Mouse (Mus musculus): ENCODE data around the gene Prss12.

The Prss12 gene

DNA sequence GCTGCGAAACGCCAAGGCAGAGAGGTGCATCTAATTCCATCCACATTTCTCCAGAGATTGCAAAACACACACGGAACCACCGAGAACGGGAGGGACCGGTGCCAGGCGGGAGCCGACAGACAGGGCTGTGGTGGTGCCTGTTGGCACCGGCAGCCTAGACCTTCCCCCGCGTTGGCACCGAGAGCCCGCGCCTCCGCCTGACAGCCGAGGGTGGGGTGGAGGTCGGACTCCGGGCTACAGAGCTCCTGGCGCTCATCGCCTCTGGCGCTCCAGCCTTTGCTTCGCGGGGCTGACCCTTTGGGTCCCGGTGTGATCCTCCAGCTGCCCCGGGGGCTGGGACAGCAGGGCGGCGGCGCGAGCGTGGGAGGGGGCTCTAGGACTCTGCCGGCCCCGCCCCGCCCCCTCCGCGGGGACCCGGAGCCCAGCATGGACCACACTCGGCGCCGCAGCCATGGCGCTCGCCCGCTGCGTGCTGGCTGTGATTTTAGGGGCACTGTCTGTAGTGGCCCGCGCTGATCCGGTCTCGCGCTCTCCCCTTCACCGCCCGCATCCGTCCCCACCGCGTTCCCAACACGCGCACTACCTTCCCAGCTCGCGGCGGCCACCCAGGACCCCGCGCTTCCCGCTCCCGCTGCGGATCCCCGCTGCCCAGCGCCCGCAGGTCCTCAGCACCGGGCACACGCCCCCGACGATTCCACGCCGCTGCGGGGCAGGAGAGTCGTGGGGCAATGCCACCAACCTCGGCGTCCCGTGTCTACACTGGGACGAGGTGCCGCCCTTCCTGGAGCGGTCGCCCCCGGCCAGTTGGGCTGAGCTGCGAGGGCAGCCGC is at the start of gene Prss12:
TSS of gene Prss12 (plus strand) at position 206 of the 830 bp plus-strand sequence.
- peak; percentile 75 to 84 for DNase-seq

DNA sequence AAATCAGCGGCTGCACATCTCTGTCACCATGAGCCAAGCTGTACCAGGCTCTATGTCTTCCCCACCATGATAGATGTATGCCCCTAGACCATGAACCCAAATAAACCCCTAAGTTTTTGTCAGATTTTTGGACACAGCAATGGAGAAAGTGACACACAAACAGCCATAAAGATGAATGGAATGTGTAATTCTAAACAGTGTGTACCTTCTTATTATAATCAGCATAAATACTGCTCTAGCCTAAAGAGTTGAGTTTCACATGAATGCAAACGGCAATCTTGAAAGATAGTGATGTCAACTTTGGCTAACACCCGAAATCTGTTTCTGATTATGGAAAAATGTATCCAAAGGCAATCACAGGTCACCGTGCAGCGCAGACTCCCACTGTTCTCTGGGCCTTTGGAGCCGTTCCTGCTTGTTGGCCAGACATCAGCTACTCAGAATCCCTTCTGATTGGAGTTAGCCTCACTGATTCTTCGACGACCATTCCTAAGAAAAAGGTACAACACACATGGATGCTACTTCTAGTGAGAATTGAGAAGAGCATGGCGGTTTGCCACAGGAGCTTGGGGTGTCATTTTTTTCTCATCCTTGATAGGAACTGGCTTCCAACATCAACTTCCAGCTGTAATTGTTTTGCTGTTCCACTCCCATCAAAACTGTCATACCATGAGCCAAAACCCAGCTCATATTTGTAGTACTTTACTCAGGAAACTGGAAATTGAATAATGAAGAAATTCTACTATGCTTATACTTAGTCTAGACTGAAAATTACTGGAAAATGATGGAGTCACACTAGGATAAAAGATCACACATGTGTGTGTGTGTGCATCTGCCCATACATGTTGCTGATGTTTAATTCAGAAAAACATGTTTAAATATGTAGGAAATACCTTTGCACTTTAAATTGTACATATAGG is 48.9 kb upstream of the Prss12 start:
- DNase-seq: no peak

DNA sequence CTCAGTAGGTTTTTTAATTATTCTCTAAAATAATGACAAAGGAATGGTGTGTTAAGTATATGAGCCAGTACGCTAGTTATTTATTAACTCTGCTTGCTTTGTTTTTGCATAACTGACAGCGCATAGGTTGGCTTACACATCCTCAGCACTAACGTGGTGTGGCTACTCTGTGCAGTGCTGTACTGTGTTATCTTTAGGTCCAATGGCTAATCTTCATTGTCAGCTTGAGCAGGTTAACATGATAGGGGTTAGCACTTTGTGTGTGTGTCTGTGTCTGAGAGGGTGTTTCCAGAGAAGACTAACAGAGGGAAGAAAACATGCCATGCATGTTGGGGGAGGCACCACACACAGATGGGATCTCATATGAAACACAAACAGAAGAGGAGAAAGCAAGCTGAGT is 41.8 kb upstream of the Prss12 start:
- DNase-seq: no peak

- no peak for DNase-seq
These were observed 34.7 kb upstream of the Prss12 start for GRCm38 (mm10) chr3:123411821-123412578.

DNA sequence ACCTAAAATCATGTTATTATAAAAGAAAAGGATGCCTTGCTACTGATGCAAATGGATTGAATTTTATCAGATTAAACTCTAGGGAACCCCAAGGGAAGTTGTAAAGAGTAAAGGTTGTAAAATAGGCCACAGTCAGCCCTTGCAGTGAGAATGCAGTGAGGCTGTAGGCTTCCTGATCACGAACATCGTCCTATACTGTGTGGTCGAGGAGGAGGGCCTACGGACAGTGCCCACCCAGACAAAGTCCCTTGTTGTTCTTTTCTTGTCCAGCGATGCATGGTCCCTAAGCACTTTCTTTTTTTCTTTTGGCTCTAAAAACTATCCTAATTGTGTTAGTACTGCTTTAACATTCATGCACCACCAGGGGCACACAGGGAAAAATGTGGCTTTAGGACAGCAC is 33.5 kb upstream of the Prss12 start:
- no peak for DNase-seq

DNA sequence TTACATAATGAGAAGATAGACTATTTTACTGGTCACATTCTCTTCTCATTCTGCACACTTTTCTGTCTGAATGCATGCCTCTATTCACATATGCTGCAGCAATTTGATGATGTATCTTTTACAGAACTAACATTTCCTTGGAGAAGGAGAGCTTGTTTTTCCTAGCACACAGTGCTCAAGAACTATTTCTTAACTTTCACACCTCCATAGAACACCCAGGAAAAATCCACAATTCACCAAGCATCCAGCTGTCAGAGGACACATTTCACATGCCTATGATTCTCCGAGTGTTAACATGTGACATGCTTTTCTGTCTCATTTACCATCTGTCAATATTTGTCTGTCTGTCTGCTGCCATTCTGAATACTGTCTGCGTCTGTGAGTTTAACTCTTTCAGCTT is 21.1 kb upstream of the Prss12 start:
- DNase-seq: no peak

DNA sequence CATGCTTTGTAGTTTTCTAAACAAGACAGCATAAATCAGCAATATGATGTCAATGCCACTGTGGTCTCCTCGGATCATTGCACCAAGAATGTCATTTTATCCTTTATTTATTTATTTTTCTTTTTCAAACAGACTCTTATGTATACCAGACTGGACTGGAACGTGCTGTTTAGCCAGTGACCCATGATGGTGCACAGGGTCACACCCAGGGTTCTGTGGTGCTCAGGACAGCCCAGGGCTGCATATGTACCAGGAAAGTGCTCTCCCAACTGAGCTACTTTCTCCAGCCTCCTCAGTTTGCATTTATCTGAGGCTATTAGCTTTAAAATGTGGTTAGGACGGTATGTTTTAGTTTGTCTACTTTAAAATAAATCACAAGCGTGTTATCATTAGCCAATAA is 18.7 kb upstream of the Prss12 start:
- no peak for DNase-seq

DNA sequence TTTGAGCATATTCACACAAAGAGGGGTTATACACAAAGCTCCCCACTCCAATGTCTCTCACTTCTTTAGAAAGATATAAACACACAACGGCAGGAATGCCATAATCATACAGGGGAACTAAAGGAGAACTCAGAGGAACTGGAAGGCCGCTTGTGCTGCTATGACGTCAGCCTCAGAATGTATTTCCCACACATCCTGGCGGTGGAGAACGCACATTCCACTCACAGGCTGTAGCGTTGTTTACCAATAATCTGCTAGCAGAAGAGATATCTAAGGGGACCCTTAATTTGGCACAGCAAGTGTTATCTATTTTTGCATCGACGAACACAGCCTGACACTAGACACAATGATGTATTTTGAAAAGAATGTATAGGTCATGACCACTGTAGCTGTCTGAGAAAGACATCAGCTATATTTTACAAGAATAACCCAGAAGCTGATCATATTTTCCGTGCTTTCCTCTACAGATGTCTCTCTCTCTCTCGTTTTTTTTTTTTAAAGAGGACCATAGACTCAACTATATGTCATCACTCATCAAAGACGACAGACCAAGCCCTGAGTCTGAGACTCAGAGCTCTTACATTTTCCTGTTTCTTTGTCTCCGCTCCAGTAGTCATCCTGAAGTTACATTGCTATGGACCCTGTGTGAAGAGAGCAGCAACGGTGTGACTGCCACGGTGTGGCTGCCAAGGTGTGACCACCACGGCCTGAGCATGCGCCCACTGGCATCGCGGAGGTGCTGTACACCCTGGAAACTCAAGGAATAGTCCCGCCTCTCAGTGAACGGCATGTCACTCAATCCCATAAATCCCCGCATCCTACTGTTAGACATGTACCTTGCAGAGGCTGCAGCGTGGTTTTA is 16.9 kb upstream of the Prss12 start:
- DNase-seq: no peak

DNA sequence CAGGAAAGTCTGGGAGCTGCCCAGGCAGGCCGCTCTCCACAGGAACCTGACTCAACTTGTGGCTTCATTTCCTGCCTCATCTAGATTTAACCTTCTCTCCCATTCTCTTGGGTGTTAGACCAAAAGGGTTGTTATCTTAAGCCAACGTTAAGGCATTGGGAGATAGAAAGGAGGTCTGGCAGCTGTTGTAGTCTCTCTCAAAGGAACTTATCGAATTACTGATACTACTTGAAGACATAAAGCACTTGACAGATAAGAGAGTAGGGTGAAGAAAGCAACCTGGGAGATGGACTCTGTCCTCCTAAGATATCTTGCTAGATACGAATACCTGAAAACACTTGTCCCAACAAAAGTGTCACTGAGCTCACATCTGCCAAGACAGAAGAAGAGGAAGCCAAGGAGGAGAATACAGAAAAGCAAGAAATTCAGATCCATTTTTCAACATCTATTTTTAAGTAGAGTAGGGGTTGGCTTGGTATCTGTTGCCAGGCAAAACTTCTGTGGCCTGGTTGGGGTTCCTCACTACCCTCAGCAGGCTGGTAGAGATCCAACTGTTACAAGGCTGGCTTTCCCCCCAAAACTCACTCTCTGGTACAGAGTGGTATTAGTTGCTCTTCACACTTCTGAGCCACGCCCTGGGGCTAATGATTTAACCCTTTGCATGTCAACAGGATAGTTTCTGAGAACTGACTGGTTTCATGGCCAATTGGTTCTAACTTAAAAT is 14.6 kb upstream of the Prss12 start:
- no peak for DNase-seq

- DNase-seq: no peak
These were observed 13.4 kb upstream of the Prss12 start for GRCm38 (mm10) chr3:123433362-123433761.

- DNase-seq: no peak
These were observed 9.1 kb upstream of the Prss12 start for GRCm38 (mm10) chr3:123437608-123438007.

DNA sequence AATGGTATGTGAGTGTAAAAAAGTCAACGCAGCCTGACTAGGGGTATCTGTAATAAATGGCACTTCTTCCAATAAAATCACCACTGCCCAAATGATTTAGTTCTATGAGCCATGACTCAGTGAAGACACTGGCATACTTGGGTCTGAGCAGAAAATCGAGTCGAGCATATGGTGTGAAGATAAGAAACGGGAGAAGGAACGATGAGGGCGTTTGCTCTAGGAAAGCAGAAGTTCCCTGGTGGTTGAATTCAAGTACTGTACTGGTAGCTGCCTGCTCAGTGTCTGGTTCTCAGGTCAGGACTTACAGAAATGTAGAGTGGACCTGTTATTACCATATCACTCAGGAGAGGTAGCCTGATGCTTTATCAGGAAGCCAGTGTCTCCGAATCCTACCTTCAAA is 6.2 kb upstream of the Prss12 start:
- DNase-seq: no peak

GRCm38 (mm10) chr3:123444466-123444865 is 2.2 kb upstream of the Prss12 start:
- no peak for DNase-seq

DNA sequence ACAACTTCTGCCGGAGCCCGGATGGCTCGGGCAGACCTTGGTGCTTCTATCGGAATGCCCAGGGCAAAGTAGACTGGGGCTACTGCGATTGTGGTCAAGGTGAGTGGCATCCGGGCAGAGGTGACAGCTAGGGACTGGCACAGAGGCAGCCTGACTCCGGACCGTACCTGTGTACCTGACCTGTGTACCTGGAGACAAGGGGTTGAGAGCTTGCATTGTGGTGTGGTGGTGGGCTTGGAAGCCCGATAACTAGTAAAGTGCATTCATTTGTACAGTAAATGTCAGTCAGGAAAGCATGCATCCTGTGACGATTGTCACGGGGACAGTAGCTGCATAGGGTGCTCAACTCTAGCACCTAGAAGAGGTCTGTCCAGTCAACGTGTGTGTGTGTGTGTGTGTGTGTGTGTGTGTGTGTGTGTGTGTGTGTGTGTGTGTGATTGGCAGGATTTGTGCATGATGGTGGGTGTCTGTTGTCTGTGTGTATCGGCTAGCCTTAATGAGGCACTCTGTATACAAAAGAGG is 886 bp downstream of the Prss12 start:
- DNase-seq: peak; percentile 21 to 38

GRCm38 (mm10) chr3:123448096-123448495 is 1.4 kb downstream of the Prss12 start:
- peak; percentile 7 to 8 for DNase-seq

GRCm38 (mm10) chr3:123450107-123450506 is 3.4 kb downstream of the Prss12 start:
- DNase-seq: no peak

DNA sequence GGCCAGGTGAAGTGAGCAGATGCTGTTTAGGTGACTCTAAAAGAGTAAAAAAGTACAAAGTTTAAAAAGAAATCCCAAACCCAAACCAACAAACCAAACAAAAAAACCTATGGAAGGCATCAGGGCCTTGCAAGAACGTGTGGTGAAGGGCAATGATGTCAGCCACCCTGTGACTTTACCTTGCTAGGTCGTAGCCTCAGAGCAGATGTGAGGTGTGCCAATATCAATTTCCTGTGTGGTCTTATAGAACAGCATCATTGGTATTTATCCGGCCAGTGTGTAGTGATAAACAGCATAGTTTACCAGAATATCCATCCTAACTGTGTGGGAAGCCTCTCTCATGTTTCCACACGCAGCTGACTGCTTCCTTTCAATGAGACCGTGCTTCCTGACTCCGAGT is 6.2 kb downstream of the Prss12 start:
- DNase-seq: no peak

DNA sequence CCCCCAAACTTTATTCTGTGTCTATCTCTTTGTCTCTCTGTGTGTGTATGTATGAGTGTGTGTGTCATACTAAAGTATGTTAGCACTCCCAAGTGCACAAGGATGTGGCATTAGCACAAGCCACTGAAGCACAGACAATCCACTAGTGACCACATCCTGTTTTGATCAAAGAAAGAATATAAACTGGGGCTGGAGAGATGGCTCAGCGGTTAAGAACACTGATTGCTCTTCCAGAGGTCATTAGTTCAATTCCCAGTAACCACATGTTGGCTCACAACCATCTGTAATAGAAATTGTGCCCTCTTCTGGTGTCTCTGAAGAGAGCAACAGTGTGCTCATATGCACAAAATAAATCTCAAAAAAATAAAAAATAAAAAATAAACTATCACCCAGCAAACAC is 12.8 kb downstream of the Prss12 start:
- no peak for DNase-seq

DNA sequence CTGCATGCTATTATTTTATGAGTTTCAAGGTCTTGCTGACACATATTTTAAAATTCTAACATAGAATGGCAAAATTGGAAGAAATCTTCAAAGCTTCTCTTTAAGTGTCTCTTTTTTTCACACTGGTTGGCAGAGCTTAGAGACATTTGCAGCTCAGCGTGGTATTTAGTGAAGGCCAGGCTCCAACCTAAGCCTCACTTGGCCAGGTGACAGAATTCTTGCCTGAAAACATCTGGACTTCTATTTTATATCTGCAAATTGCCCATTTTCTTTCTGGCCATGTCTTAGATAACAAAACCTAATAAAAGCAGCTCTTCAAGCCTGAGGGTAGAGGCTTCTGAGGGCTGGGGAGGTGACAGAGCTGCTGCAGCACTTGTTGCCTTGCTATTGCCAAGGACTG is 13.7 kb downstream of the Prss12 start:
- DNase-seq: peak; percentile 45 to 54

- no peak for DNase-seq
These were observed 15.6 kb downstream of the Prss12 start for GRCm38 (mm10) chr3:123462264-123462663.

DNA sequence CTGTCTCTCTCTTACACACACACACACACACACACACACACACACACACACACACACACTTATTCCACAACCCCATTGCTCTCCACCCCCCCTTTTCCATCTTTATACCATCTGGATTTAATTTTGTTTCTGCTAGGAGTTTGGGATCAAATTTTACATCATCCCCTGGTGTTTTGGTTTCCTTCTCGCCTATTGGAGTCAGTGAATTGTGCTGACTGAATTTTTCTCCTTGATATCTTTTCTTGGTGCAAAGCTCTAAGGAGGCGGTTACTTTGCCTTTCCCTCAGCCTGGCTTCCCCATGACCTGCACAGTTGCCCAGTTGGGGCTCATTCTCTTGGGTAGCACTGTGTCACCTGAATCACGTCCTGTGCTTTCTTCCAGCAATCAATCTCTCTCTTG is 30.1 kb downstream of the Prss12 start:
- DNase-seq: no peak
